Mouse (Mus musculus) right cerebral cortex, postnatal 10 days (tissue): ENCODE measurements around the gene Sdcbp2.

Experiments
- DNase-seq, 2 experiments: peaks; one replicate each; pipeline ENCODE4 v3.0.0; 2021; ENCODE audit warnings: low spot score in 2 of 2

The Sdcbp2 gene

GRCm38 (mm10) chr2:151571873-151572700 lies at the start of gene Sdcbp2:
Sdcbp2 (plus strand) TSS chr2:151572622.
- DNase-seq = no peak

- no peak for DNase-seq
These were observed 47.9 kb upstream of the Sdcbp2 start for GRCm38 (mm10) chr2:151524324-151525041.

GRCm38 (mm10) chr2:151525520-151525919 lies 46.9 kb upstream of the Sdcbp2 start:
- no peak for DNase-seq

- DNase-seq = no peak
These were observed 44.4 kb upstream of the Sdcbp2 start for GRCm38 (mm10) chr2:151528066-151528465.

GRCm38 (mm10) chr2:151529169-151529568 lies 43.3 kb upstream of the Sdcbp2 start:
- DNase-seq = no peak

GRCm38 (mm10) chr2:151530378-151531230 lies 41.8 kb upstream of the Sdcbp2 start:
- no peak for DNase-seq

- DNase-seq = no peak
These were observed 38.8 kb upstream of the Sdcbp2 start for GRCm38 (mm10) chr2:151533632-151534031.

- no peak for DNase-seq
These were observed 36.3 kb upstream of the Sdcbp2 start for GRCm38 (mm10) chr2:151535961-151536617.

GRCm38 (mm10) chr2:151536618-151536974 lies 35.8 kb upstream of the Sdcbp2 start:
- DNase-seq = peak; percentile 64 to 66

- no peak for DNase-seq
These were observed 33.8 kb upstream of the Sdcbp2 start for GRCm38 (mm10) chr2:151538646-151539045.

GRCm38 (mm10) chr2:151542323-151543062 lies 29.9 kb upstream of the Sdcbp2 start, which contains the start of gene Fkbp1a:
Fkbp1a (plus strand) TSS chr2:151542483.
- peak; percentile 98 for DNase-seq

- peak; percentile 68 to 72 for DNase-seq
These were observed 29.1 kb upstream of the Sdcbp2 start for GRCm38 (mm10) chr2:151543063-151543895.

GRCm38 (mm10) chr2:151544673-151545072 lies 27.7 kb upstream of the Sdcbp2 start:
- peak; percentile 41 to 62 for DNase-seq

- no peak for DNase-seq
These were observed 25.9 kb upstream of the Sdcbp2 start for GRCm38 (mm10) chr2:151546571-151546970.

GRCm38 (mm10) chr2:151549615-151550121 lies 22.8 kb upstream of the Sdcbp2 start:
- no peak for DNase-seq

- no peak for DNase-seq
These were observed 9.2 kb upstream of the Sdcbp2 start for GRCm38 (mm10) chr2:151562930-151563921.

GRCm38 (mm10) chr2:151564006-151564405 lies 8.4 kb upstream of the Sdcbp2 start:
- no peak for DNase-seq

- DNase-seq = no peak
These were observed 7.4 kb upstream of the Sdcbp2 start for GRCm38 (mm10) chr2:151564986-151565385.
